Mouse (Mus musculus) brain, adult 10 weeks (tissue): ENCODE data around the gene Spred2. TPM values are rescaled to one million over a fixed set of nuclear protein-coding genes. Genes with fewer than 3 reads are reported as not detected.

Experiments used
- polyA plus RNA-seq: library from polyadenylated mRNA; stranded (reverse); fragments of 350-450 nt; fragmentation: Illumina TruSeq; extraction: RNeasy Lipid Tissue Mini Kit (QIAGEN cat#74804); gene quantifications from one replicate; pipeline ENCODE4 v1.2.3, GENCODE M21; 2015; ENCODE audit warnings: low read depth, low replicate concordance

The Spred2 gene
- 46.1 TPM for polyA plus RNA-seq

GRCm38 (mm10) chr11:19923888-19924756 lies at the start of gene Spred2:
TSS of gene Spred2 (plus strand) at chr11:19924375.

Other genes starting within 250 kb of the Spred2 start
- 225 TPM for gene Actr2, start 188.5 kb downstream of the Spred2 start, polyA plus RNA-seq